Mouse (Mus musculus): Measurements from ENCODE around the gene Olfr763.
"Not testable (repeated sequence)": the region's sequence is repeated elsewhere in the genome, so short reads cannot be mapped to it uniquely, and the experiment has no call there.

Gene Olfr763

DNA sequence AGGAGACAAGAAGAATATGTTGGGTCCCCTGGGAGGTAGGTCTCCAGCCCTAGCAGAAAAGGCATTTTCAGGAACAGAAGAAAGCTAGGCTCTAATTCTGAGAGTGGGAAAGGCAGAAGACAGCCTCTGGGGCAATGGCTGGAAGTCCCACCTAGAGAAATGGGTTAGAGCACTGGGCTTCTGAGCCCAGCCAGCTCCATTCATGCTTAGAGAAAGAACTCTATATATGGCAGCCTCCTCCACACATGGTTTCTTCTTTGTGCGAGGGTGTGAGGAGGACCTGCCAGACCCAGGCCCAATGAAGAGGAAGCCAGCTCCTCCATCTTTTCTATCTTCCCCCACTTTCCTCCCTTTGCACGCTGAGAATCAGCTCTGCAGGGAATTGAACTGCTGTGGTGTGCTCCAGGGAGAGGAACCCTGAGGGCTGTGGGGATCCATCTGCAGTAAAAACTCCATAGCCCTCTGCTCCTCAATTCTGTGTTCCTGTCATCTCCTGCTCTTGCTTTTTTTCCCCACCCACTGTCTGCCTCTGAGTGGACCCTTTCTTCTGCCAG is at the start of gene Olfr763:
Gene Olfr763, plus strand, starts transcription at position 504 of the 554 bp plus-strand sequence.
- DNase-seq (ENCODE audit: low spot score): no peak

GRCm38 (mm10) chr10:128964961-128965360 is 45.6 kb upstream of the Olfr763 start:
- DNase-seq (ENCODE audit: low spot score): no peak

DNA sequence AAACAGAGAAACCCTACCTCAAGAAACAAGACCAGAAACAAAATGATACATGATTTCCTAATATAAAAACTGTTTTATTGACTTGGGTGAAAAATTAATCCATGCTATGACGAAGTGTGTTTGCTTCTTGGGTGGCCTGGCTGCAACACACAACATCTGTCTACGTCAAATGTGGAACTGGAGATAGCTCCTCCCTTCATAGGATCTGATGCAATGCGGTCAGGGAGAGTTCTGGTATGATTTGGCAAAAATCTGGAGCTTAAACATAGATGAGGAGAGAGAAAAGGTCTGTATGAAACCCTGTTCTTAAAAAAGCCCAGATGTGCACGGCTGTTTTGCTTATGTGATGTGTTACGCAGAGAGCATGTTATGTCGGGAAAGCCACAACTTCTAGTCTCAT is 44.7 kb upstream of the Olfr763 start:
- DNase-seq (ENCODE audit: low spot score): no peak

DNA sequence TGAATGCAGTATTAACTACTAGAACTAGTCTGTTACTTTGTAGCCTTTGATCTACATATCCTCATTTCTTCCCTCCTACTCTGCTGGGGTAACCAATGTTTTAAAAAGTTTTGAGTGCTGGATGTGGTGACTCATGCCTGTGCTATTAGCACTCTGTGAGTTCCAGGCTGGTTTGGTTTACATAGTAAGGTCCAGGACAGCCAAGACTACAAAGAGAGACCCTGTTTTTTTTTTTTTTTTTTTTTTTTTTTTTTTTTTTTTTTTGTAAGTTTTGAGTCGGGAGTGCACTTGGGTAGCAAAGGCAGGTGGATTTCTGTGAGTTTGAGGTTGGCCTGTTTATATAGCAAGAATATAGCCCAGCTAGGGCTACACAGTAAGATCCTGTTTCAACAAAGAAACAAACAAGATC is 42.2 kb upstream of the Olfr763 start:
- no peak for DNase-seq (ENCODE audit: low spot score)

GRCm38 (mm10) chr10:128970740-128971250 is 39.8 kb upstream of the Olfr763 start:
- DNase-seq (ENCODE audit: low spot score): no peak

GRCm38 (mm10) chr10:128972841-128973240 is 37.8 kb upstream of the Olfr763 start:
- DNase-seq (ENCODE audit: low spot score): peak; percentile 10

- no peak for DNase-seq (ENCODE audit: low spot score)
Observed at GRCm38 (mm10) chr10:128976395-128976794, 34.2 kb upstream of the Olfr763 start.

DNA sequence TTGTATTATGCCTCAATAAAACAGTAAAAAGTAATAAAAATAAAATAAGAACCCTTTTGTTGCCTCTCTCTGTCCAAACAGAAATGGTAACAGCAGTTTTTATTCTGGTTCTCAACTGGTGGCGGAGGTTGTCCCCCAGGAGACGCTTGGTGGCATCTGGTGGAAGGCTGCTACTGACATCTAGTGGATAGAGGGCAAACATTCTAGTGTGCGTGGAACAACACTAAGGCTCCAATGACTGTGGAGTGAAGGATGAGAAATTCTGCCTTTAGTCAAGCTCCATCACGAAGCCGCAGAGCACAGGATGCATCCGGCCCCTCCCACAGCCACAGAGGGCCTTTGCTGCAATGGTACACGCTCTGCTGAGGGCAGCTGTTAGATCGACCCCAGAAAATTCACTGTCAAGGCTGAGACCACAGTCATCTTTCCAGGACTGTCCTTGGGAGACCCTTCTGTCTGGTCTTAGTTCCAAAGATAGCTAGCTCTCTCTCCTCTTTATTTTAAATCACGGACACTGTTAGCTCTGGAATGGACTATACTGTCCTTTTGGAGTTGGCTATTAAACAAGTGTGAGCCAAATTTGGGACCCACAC is 33.0 kb upstream of the Olfr763 start:
- peak; percentile 57 for DNase-seq (ENCODE audit: low spot score)

- no peak for DNase-seq (ENCODE audit: low spot score)
Observed at GRCm38 (mm10) chr10:128980644-128981365, 29.8 kb upstream of the Olfr763 start.

DNA sequence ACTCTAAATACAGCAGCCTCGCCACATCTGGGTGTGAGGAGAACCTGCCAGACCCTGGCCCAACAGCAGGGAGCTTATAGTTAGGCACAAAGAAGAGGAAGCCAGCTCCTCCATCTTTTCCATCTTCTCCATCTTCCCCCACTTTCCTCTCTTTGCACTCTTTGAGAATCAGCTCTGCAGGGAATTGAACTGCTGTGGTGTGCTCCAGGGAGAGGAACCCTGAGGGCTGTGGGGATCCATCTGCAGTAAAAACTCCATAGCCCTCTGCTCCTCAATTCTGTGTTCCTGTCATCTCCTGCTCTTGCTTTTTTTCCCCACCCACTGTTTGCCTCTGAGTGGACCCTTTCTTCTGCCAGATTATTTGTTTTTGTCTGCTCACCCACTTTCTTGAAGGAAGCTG is 21.5 kb upstream of the Olfr763 start, which contains the start of gene Olfr9:
Gene Olfr9, plus strand, starts transcription at position 301 of the 400 bp plus-strand sequence.
- DNase-seq (ENCODE audit: low spot score): not testable (repeated sequence)

GRCm38 (mm10) chr10:128990129-128990850 is 20.3 kb upstream of the Olfr763 start:
- DNase-seq (ENCODE audit: low spot score): not testable (repeated sequence)

- no peak for DNase-seq (ENCODE audit: low spot score)
Observed at GRCm38 (mm10) chr10:128990994-128991393, 19.6 kb upstream of the Olfr763 start.

GRCm38 (mm10) chr10:128995796-128996195 is 14.8 kb upstream of the Olfr763 start:
- no peak for DNase-seq (ENCODE audit: low spot score)

DNA sequence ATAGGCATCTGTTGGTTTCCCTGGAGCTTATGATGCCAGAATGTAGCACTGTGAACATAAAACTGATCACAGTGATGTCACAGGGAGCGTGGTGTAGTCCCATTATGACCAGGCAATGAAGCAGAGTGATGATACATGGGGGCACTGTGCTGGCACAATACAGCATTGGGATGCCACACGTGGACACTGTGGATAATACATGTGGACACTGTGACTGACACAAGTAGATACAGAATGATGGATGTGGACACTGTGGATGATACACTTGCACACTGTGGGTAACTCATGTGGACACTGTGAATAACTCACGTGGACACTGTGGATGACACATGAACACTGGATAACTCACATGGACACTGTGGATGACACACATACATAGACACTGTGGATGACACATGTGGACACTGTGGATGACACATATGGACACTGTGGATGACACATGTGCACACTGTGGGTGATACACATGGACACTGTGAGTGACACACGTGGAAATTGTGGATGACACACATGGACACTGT is 14.0 kb upstream of the Olfr763 start:
- DNase-seq (ENCODE audit: low spot score): no peak

DNA sequence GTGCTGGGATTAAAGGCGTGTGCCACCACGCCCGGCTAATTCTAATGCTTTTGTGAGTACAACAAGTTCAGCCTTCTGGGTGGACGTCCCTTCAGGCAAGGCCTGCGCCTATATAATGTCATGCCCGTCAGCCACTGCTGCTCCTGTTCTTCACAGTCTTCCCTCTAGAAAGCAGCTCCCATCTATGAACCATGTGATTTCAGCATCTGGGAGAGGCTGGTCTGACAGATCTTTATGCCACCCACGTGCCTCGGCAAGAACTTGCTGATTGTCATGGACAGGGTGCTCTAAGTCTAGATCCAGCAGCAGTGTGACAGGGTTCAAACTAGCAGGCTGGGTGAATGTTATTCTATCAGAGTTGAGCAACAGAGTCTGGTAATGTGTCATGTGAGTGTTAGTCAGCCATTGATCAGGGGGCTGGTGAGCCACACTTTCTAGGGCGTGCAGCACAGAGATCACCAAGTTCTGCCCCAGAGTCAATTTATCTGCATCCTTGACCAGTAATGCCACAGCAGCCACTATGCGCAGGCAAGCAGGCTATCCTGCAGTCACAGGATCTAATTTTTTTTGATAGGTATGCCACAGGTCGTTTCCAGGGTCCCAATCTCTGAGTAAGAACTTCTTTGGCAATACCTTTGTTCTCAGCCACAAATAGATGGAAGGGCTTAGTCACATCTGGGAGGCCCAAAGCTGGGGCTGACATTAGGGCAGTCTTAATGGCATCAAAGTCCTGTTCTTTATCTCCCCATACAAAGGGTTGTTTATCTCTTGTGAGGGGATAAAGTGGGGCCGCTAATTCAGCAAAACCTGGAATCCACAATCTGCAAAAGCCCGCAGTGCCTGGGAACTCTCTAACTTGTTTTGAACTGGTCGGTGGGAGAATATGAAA is 6.3 kb upstream of the Olfr763 start:
- DNase-seq (ENCODE audit: low spot score): no peak

- DNase-seq (ENCODE audit: low spot score): not testable (repeated sequence)
Observed at GRCm38 (mm10) chr10:129011511-129011910, 920 bp downstream of the Olfr763 start.

- DNase-seq (ENCODE audit: low spot score): no peak
Observed at GRCm38 (mm10) chr10:129014477-129014876, 3.9 kb downstream of the Olfr763 start.

DNA sequence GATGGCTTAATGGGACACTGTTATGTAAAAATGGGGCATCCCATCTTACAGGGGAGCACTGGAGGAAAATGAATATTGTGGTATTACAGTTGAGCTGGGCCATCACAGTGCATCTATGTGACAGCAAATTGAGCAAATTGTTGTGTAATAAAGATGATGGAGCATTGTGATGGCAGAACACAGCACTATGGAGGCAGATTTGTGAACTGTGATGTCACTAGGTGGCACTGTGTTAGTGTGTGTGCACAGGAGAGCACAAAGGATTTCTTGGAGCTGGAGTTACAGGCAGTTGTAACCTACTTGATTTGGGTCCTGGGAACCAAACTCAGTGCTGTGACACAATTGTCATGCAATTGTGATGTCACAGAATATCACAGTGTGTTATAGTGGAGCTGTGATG is 12.7 kb downstream of the Olfr763 start:
- DNase-seq (ENCODE audit: low spot score): no peak

DNA sequence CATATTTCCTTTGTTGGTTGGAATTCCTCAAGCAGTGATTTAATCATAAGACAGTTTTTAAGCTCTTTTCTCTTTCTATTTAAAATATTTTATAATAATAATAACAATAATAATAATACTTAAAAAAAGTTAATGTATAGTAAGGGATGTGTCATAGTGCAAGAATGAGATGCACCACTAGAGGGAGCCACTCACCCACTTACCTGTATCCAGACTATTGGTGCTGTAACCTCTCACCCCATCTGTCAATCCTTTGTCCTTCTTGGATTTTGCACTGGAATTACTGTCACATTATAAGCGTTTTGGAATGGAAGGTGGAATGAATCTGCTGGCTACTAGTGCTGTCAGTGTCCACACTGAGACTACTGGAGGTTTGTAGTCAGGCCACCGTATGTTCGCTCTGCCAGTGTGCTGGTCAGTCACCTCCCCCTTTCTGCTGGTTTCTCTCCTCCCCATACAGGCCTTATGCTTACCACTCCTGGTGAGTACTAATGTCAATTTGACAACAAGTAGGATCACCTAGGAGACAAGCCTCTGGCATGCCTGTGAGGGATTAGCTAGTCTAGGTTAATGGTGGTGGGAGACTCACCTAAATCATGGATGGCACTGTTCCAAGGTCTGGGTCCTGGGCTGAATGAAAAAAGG is 15.5 kb downstream of the Olfr763 start:
- peak; percentile 66 for DNase-seq (ENCODE audit: low spot score)

- DNase-seq (ENCODE audit: low spot score): no peak
Observed at GRCm38 (mm10) chr10:129028343-129028742, 17.8 kb downstream of the Olfr763 start.

- no peak for DNase-seq (ENCODE audit: low spot score)
Observed at GRCm38 (mm10) chr10:129039796-129040195, 29.2 kb downstream of the Olfr763 start, which contains the start of gene Olfr764-ps1. Gene Olfr764-ps1 (minus strand): TSS chr10:129039896.

Data from testis, postnatal 10 days (tissue).